Mouse (Mus musculus) lung, postnatal 10 days (tissue): ENCODE data around the gene Gpx4.
"Not testable (repeated sequence)": the region's sequence is repeated elsewhere in the genome, so short reads cannot be mapped to it uniquely, and the experiment has no call there.

Experiments used
- DNase-seq: peaks from one replicate; pipeline ENCODE4 v3.0.0; 2021

Gene Gpx4

DNA sequence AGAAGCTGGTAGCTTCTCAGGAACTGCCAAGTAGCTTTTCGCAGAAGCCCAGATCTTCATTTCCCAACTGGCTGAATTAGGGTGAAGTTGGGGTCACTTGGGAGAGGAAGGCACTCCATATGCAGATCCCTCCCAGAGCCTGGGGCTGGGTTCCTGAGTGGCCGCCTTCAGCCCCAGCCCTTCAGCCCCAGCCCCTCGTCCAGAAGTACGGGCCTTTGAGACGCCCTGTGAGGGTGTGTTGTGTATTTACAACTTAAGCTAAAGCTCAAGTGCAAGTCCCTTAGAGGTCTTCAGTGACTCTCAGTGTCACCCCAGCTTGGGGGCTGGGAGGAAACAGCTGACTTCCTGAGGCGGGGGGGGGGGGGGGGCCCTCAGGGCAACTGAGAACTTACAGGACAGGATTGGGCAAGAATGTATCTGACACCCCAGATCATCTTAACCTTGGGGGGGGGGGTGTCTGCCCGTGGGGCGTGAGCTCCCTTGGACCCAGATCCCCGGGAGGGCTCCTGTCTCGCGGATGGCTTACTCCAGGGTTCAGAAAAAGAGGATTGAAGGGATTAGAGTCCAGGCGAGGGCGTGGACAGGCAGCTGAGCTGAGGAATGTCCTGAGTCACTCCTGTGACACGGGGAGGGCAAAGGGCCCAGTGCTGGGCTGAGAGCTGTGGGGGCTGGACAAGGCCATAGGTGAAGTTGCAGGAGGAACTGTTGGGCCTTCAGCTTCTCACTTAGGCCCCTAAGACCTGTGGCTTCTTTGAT lies 4.8 kb downstream of the Gpx4 start:
- DNase-seq: peak; percentile 79

DNA sequence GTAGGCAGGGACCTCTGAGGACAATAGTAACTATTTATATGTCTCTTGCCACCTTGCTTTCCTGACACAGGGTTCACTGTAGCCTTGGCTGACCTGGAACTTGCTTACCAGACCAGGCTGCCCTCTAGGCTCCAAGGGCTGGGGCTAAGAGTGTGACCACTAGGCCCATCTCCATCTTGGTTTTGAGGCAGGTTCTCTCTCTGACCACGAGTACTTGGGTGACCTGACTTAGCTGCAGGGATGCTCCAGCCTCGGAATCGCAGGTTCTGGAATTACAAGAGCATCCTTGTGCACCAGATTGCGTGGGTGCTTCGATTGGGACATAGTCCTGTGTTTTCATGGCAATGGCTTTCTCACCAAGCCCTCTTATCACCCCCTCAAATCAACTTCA lies 5.4 kb downstream of the Gpx4 start:
- DNase-seq: no peak

DNA sequence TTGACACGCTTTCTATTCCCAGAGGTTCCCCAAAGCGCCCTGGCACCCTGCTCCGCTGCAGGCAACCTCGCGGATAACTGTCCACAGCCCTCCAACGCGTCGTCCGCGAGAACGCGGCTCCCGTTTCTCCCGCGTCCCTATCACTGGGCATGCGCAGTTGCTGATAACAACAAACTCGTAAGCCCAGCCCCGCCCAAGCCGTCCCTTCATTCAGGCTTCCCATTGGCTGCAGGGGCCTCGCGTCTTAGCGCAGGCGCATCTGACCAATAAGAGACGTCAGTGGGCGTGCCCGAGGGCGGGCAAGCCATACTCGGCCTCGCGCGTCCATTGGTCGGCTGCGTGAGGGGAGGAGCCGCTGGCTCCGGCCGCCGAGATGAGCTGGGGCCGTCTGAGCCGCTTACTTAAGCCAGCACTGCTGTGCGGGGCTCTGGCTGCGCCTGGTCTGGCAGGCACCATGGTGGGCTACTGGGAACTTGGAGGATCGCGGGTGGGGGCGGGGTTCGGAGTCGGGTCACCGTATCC lies 6.4 kb downstream of the Gpx4 start:
- DNase-seq: peak; percentile 100

DNA sequence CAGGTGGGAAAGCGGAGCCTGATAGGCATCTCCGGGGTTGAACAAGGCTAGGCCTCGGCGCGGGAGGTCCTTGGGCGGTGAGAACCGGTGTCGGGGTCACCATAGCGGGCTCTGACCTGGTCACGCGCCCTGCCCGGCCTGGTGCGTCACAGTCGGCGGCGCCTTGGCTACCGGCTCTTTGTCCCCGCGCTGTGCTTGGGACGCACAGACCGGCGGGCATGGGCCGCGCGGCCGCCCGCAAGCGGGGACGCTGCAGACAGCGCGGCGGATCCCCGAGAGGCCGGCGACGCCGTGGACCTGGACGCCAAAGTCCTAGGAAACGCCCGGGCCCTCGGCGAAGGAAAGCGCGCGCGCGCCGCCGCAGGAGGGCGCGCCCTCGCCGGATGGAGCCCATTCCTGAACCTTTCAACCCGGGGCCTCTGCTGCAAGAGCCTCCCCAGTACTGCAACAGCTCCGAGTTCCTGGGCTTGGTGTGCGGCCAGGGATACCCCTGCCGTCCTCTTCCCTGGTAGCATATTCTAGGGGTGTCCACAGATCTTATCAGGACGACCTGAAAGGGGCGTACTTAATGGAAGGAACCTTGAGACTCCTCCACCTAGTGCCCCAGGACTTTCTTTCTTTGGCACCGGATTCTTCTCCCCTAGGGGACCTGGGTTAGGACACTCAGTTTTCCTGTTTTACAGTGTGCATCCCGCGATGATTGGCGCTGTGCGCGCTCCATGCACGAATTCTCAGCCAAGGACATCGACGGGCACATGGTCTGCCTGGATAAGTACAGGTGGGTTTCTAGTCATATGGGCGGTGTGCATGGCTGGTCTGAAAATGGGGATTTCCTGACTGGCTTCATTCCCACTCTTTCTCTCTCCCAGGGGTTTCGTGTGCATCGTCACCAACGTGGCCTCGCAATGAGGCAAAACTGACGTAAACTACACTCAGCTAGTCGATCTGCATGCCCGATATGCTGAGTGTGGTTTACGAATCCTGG lies 7.2 kb downstream of the Gpx4 start:
- DNase-seq: peak; percentile 86

DNA sequence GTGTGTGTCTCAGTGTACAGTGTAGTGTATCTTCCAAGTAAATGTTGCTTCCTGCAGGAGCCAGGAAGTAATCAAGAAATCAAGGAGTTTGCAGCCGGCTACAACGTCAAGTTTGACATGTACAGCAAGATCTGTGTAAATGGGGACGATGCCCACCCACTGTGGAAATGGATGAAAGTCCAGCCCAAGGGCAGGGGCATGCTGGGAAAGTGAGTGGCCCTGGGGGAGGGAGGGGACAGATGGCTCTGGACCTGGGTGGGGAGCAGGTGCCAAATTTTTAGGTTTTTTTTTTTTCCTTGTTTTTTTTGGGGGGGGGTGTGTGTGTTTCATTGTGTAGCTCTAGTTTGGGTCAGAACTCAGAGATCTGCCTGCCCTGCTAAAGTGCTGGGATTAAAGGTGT lies 7.9 kb downstream of the Gpx4 start:
- not testable (repeated sequence) for DNase-seq

DNA sequence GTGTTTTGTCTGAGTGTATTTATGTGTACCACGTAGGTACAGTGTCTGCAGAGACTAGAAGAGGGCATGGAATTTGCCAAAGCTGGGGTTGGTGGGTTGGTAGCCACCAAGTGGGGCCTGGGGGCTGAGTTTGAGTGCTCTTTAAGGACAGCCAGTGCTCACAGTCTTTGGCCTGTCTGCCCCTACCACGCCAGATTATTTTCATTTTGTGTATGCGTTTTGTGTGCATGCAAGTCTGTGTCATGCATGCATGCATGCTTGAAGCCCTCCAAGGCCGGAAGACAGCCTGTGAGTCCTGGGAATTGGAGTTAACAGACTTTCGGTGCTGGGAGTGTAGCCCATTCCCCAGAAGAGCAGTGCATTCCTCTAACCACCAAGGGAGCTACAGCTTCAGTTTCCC lies 8.4 kb downstream of the Gpx4 start:
- DNase-seq: no peak

DNA sequence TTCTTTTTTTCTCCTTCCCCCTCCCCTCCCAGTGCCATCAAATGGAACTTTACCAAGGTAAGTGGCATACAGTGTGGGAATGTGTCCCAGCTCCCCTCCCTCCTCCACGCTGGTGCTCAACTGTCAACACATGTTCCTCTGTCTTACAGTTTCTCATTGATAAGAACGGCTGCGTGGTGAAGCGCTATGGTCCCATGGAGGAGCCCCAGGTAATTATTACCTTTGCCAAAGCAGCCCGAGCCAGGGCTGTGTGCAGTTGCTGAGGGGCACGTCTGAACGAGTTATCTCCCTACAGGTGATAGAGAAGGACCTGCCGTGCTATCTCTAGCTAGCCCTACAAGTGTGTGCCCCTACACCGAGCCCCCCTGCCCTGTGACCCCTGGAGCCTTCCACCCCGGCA lies 8.9 kb downstream of the Gpx4 start:
- no peak for DNase-seq

DNA sequence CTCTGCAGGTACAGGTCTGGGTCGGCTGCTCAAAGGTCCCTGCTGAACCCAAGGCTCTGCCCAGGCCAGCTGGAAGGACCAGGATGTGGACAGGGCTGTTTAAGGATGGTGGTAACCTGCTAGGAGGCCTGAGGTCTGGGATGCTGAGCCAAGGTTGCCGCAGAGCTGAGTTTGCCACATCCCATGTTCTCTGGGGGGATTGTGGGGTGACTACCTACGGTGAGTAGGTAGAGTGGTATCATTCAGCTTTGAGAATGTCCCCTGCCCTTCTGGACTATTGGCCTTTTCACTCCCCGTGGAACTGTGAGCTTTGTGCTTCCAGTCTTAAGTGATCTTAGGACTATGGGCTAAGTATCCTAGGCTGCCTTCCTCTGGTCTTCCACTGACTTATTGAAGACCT lies 9.5 kb downstream of the Gpx4 start:
- no peak for DNase-seq

DNA sequence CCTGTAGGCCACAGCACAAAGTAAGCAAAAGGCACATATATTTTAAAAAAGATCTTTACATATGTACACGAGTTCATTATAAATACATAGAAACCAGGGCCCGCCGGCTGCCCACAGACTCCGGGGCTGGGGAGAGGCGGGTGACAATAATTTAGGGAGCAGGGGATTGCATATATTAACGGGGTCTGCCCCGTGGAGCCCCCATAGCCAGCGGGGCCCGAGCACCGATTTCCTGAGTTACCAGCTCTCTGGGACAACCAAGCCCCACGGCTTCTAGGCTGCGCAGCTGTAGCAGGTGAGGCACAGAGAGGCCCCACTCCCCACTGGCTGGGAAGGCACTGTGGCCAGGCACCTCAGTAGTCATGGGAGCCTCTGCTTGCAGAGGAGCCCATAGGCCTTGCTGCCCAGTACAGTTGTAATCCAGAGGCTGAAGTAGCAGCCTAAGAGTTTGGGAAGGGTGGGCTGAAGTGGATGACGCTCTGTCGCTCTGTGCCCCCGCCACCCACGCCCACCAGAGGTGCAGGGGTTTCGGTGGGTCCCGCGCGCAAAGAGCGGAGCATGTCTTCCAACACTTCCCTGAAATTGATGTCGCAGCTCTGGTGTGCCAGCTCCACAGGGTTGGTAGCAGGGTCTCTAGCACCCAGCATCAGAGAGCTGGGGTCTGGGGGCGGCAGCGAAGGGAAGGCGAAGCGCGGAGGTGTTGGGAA lies 10.2 kb downstream of the Gpx4 start:
- no peak for DNase-seq

DNA sequence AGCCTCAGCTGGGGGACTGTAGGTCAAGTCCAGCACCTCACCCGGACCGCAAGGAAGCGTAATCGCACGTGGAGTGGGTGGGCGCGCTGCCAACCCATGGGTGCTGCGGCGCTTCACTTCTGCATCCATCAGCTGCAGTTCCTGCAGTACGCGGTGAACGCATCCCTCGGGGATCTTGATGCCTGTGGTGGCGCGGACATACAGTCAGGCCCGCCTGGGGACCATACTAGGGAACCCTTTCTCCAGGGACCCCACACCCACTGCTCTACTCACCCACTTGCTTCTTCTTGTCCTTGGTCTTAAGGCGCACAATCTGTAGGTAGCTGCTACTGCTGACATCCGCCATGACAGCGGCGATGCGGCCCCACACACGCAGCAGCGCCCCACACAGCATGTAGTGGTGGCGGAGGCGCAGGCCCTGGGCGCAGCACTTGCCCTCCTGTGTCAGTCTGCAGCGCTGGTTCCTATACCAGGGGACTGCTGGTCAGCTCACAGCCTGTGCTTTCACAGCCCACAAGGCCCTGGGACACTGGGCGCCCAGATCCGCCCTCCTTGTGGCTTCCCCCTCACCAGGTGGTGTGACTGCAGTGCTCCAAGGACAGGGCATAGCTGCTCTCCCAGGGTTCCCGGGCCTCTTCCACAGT lies 10.8 kb downstream of the Gpx4 start:
- DNase-seq: no peak

DNA sequence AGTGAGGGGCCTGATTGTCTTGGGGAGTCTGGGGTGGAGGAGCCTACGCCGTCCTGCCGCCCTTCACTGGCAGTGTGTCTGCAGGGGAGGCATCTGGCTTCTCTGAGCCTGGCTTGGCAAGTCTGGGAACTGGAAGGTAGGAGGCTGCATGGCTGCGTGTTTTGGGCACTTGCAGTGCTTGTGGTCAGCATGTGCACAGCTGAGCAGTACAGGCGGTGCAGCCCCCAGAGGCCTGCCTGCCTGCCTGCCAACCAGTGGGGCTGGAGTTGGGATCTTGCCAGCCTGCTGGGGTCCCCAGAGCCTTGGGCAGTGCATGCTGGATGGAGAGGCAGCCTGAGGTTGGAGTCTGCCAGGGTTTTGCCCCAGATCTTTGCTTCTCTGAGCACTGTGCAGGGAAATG lies 16.1 kb downstream of the Gpx4 start:
- DNase-seq: no peak

DNA sequence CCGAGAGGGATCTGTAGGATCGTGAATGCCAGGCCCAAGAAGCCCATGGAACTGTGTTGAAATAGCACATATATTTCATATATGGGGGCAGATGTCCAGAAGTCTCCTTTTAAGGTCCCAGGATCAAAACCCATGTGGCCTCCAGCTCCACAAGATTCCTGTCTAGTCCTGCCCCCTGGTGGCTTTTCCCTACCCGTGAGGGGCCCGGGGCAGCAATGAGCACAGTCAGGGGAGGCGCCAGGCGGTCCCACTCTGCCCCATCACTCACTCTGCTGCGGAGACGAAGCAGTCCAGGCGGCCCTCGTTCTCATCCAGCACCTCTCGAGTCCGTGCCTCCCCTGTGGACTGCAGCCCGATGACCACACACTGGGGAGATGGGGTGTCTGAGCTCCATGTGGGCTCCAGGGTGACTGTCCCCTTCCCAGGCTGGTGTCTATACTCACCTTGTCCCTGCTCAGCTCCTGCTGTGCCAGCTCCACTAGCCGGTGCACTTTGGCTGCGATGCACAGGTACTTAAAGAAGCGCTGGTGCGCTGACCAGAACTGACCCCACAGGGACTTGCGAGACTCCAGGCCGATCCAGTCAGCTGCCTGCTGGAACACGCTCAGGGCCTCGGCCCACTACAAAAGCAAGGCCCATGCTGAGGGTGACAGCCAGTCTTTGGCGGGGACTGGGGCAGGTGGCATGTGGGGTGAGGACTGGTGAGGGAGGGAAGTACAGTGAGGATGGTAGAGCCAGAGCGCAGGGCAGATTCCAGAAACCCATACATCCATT lies 17.1 kb downstream of the Gpx4 start:
- no peak for DNase-seq

DNA sequence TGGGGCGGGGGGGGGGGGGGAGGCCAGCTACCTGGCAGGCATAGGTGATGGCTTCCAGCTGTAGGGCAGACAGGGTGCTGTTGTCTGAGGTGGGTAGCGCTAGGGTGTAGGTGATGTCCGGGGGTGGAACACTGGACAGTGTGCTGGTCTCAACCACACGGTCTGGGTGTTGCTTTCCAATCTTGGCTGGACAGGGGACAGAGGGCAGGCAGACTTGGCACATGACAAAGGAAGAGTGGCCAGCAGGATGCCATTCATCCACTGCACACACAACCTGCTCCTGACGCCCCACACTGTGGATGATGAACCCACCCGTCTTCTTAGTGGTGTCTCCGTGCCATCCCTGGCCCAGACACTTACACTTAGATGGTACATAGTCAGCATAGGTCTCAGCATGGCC lies 22.3 kb downstream of the Gpx4 start:
- DNase-seq: no peak

DNA sequence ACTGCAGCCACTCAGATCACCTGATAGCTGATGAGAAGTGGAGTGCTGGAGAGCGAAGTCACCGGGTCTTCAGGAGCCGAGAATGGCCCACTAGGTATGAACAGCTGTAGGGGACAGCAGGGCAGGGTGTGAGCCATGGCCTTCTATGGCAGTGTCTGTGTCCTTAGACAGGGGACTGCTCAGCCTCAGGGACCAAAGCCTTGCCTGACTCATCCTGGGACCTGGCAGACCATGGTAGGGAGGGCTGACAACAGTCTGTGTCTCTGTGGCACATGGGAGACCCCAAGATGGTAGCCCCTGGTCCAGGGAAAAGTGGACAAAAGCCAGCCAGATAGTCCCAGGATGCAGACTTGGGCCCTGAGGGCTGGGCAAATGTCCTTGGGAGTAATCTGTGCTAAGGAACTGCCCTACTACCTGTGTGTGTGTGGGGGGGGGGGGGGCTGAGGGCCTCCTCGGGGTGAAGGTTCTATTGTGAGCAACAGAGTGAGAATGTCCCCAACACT lies 23.0 kb downstream of the Gpx4 start:
- DNase-seq: no peak

DNA sequence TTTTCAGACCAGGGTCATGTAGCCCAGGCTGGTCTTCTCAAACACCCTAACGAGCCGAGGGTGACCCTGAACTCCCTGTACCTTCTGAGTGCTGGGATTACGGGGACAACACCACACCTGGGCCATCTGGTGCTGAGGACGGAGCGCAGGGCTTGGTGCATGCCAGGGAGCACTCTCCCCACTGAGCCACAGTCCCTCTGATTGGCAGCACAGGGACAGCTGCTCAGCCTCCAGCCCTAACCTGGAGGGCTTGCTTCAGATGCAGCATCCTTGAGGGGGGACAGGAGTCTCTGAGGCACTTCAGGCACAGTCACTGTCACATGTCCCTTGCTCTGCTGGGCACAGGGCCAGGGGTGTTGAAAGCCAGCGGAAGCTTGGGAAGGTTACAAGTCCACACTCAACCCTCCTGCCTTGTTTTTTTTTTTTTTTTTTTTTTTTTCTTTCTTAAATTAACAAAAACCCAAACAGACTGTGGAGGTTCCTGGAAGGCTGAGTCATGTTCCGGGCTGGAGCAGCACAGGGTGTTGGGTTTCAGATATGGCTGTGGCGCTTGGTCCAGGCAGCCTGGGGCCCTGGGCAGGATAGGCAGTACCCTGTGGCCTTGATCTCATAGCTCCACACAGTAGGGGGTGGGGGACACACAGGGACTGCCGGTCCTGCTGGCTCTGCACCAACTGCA lies 24.0 kb downstream of the Gpx4 start:
- peak; percentile 93 for DNase-seq

DNA sequence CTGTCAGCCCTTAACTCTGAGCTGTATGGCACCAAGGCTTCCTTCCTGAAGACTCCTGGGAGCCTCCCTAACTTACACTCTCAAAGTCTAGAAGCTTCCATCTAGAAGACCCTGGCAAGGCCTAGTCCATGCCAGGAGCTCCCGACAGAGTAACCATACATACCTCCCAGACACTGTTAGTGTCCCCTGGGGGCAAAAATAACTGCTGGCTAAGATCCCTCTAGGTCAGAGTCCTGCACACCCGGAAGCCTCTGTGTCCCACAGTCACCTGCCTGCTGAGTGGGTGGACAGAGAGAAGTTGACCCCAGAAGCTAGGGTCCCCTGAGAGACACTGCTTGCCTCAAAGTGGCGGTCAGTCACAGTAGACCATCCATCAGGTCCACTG lies 24.5 kb downstream of the Gpx4 start:
- no peak for DNase-seq

DNA sequence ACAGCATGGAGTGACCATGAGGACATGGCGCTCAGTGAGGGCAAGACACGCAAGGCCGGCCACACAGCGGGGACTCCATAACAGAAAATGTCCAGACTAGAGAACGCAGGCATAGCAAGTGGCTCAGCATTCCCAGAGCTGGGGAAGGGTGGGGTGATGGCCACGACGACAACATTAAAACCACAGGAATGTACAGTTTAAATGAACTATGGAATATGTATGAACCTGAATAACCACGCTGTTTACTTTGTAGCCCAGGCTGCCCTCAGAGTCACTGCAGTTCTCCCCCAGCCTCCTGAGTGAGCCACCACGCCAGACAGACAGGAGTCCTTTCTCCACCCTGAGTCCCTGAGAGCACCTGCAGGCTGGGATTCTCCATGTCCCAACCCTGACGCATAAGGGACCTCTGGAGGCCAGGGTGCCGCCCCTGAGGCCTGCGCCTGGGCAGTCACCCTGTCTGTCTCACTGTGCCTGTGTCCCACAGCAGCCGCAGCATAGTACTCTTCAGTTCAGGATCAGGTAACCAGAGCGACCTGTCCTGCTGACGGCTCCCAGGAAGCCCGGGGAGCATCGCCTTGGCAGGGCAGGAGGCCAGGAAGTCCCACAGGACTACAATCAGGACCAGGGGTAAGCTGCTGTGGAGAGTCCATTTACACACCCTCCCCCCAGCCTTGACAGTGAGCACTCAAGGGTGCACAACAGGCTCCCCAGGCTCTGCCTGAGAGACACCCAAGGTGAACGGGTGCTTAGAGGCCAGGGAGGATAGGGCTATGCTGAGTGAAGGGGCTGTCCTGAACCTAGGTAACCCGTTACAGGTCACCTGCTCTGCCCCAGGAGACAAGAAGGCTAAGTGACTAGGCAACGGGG lies 25.9 kb downstream of the Gpx4 start:
- DNase-seq: no peak

DNA sequence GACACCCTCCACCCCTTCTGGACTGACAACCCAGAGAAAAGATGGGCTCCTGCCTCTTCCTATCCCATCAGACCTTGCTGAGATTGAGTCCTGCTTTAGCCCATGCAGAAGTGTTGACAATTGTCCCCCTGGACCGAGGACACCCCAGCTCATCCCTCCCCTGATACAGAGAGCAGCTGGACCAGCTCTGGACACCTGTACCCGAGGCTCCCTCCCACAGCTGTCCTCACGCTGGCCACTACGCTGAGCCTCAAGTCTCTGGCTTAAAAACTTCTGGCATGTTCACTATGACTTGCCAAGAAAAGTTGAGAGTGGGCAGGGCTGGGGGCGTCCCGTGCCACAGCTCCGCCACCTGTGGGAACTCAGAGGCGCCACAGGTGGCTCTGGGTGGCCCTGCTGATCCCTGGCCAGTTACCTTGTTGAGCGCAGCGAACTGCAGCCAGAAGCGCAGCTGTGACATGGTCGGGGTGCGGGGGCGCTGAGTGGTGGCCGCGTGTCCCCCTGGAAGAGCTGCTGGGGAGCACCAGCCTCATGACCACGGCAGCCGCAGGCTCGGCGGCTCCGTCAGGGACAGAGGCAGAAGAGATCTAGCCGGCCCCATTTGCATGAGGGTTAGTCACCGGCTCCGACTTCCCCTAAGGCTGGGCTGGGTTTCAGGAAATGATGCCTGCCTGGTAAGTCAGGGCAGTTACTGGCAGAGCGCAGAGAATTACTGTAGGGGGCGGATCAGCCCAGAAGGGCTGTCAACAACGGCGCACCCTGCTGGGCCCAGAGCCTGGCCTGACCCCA lies 28.0 kb downstream of the Gpx4 start:
- peak; percentile 91 for DNase-seq

DNA sequence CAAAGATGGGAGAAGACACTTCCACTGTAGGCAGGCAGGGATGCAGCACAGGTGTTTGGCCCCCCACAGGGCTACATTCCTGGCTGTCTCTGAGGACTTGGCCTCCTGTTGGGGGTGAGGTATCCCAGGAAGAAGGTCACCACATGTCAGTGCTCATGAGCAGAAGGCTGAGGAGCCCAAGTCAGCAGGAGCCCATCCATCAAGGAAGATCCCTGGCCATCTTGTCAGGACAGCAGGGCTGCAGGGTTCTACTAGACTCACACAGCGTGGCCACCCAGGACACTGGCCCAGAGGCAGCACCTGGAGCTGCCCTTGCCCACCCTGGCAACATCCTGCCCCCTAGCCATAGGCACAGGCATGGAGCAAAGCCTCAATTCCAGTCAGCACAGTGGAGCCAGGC lies 29.0 kb downstream of the Gpx4 start:
- DNase-seq: no peak
